Mouse (Mus musculus) myocyte (in vitro differentiated cells): Measurements from ENCODE around the gene Miip.
"Not testable (repeated sequence)": the region's sequence is repeated elsewhere in the genome, so short reads cannot be mapped to it uniquely, and the experiment has no call there.

ENCODE experiments used
- E2F4 ChIP-seq: IDR thresholded peaks from one replicate; pipeline ENCODE4 v1.6.1; 2011; ENCODE audit warnings: mild to moderate bottlenecking, control low read depth, moderate library complexity; ENCODE audit not compliant: insufficient read depth
- MYOG ChIP-seq, 3 experiments: IDR thresholded peaks; one replicate each; pipeline ENCODE4 v1.6.1; 2011; ENCODE audit warnings: control low read depth in 2 of 3, low read depth in 2 of 3, mild to moderate bottlenecking in 2 of 3; ENCODE audit not compliant: insufficient read length in 2 of 3, control insufficient read depth in 1 of 3, insufficient read depth in 1 of 3
- POLR2A ChIP-seq: IDR thresholded peaks from one replicate; pipeline ENCODE4 v1.6.1; 2011; ENCODE audit warnings: low read depth, mild to moderate bottlenecking, control low read depth, moderate library complexity; ENCODE audit not compliant: insufficient read length
- POLR2AphosphoS2 ChIP-seq: IDR thresholded peaks from one replicate; pipeline ENCODE4 v1.6.1; 2011; ENCODE audit warnings: low read depth, control low read depth; ENCODE audit not compliant: insufficient read length
- REST ChIP-seq: IDR thresholded peaks from one replicate; pipeline ENCODE4 v1.6.1; 2011; ENCODE audit warnings: mild to moderate bottlenecking, control low read depth, moderate library complexity; ENCODE audit not compliant: insufficient read depth, insufficient read length
- TCF12 ChIP-seq: IDR thresholded peaks from one replicate; pipeline ENCODE4 v1.6.1; 2011; ENCODE audit warnings: mild to moderate bottlenecking, control low read depth; ENCODE audit not compliant: poor library complexity, insufficient read depth, severe bottlenecking
- TCF3 ChIP-seq: IDR thresholded peaks from one replicate; pipeline ENCODE4 v1.6.1; 2011; ENCODE audit warnings: low read depth, control low read depth; ENCODE audit not compliant: insufficient read length

GRCm38 (mm10) chr4:147839282-147839681 lies 29.3 kb downstream of the Miip start:
- not testable (repeated sequence) for TF ChIP-seq POLR2AphosphoS2; POLR2A; TCF12; E2F4; MYOG (IDR thresholded peaks at IDR 0.05; ENCODE audit: control insufficient read depth in 1 of 3, insufficient read depth in 1 of 3, insufficient read length in 2 of 3, low read depth in 2 of 3); TCF3; REST
